Mouse (Mus musculus): Measurements from ENCODE around the gene Btbd11.

- no peak for TF ChIP-seq EP300 (IDR thresholded peaks at IDR 0.05; ENCODE audit: low read depth)
- TF ChIP-seq CTCF (IDR thresholded peaks at IDR 0.05; ENCODE audit: low read depth), result no peak
Observed at GRCm38 (mm10) chr10:85625170-85625686, 238.6 kb downstream of the Btbd11 start.
